Comparison of ENCODE assay signal across 18 mouse cellular contexts in genomic region chr16:43930577-43930976, GRCm38 (mm10). TPM values are rescaled to one million over a fixed set of nuclear protein-coding genes. Genes with fewer than 3 reads are reported as not detected.
A peak's percentile ranks its signal among the peaks of the same experiment; 100 is the strongest.
DNase-seq lines count a peak whose midpoint lies in the region; ATAC-seq and TF ChIP-seq lines count a peak whose summit lies in the region.
"Had no signal": no experiment of that assay in that cellular context is flagged by ENCODE, and none has a peak within 500 bp of the region (broad histone marks: within the 10 kb centered on the region; RNA-seq: fewer than 3 reads in every experiment).

No protein-coding gene starts in this region.

- no peak overlapping the region for H3K9ac ChIP-seq in lung, postnatal 0 days (replicated peaks; ENCODE audit: low read depth)
- no peak overlapping the region for H3K9ac ChIP-seq in midbrain, embryonic 16.5 days (ENCODE audit: low read depth, low read length)
- H3K9ac ChIP-seq: embryonic facial prominence, embryonic 12.5 days; forebrain, embryonic 13.5 days; forebrain, embryonic 15.5 days had no signal

- TF ChIP-seq POLR2A in bone marrow macrophage, adult 2 months (IDR thresholded peaks at IDR 0.05; ENCODE audit: borderline replicate concordance, low read depth, low read length): no peak

- H3K36me3 ChIP-seq in lung, postnatal 0 days (ENCODE audit: insufficient read depth, low read length): no peaks in the 10 kb centered on the region
- no peaks in the 10 kb centered on the region for H3K36me3 ChIP-seq in midbrain, embryonic 16.5 days (ENCODE audit: control insufficient read depth, insufficient read depth, low read length)
- H3K36me3 ChIP-seq: embryonic facial prominence, embryonic 10.5 days; embryonic facial prominence, embryonic 12.5 days; forebrain, embryonic 15.5 days had no signal

- no peaks in the 10 kb centered on the region for H3K27me3 ChIP-seq in lung, postnatal 0 days (replicated peaks; ENCODE audit: insufficient read depth, low read length)
- H3K27me3 ChIP-seq in midbrain, embryonic 16.5 days (ENCODE audit: control insufficient read depth, insufficient read depth, low read depth, low read length): no peaks in the 10 kb centered on the region
- H3K27me3 ChIP-seq: embryonic facial prominence, embryonic 12.5 days; forebrain, embryonic 13.5 days; forebrain, embryonic 15.5 days had no signal

- no peak for DNase-seq in layer of hippocampus, adult 2 months (ENCODE audit: low spot score in 2 of 2)
- DNase-seq in layer of hippocampus, adult 9-10 months (ENCODE audit: low spot score): no peak
- peak; percentile 47 for DNase-seq in lung, postnatal 0 days (ENCODE audit: low spot score)
- no peak for DNase-seq in lung, postnatal 14 days
- DNase-seq: adrenal gland, adult 2 months; adrenal gland, postnatal 10 days; adrenal gland, postnatal 25 days; cerebellum, adult 11-12 months; cerebellum, adult 2 months; cerebellum, adult 9-10 months; cerebellum, postnatal 10 days; cerebellum, postnatal 25 days had no signal

- peak; percentile 66 for ATAC-seq in lung, postnatal 0 days
- ATAC-seq in midbrain, embryonic 16.5 days: no peak
- ATAC-seq: forebrain, embryonic 13.5 days; forebrain, embryonic 15.5 days had no signal

- H3K4me1 ChIP-seq in lung, postnatal 0 days (ENCODE audit: insufficient read depth, low read depth, low read length): no peaks in the 10 kb centered on the region
- H3K4me1 ChIP-seq in bone marrow macrophage, adult 2 months (ENCODE audit: control insufficient read depth, insufficient read depth, low read length): peaks cover 9% of the 10 kb centered on the region
- H3K4me1 ChIP-seq in midbrain, embryonic 16.5 days (ENCODE audit: control insufficient read depth, insufficient read depth, low read length): no peaks in the 10 kb centered on the region
- H3K4me1 ChIP-seq: embryonic facial prominence, embryonic 10.5 days; embryonic facial prominence, embryonic 12.5 days; forebrain, embryonic 13.5 days had no signal

- TF ChIP-seq EP300 in lung, postnatal 0 days (IDR thresholded peaks at IDR 0.05): no peak

- H3K27ac ChIP-seq in layer of hippocampus, adult 2 months: peak overlapping the region; percentile 33; the same call in 1 of the 2 replicates
- H3K27ac ChIP-seq in lung, postnatal 0 days (ENCODE audit: low read length): no peak overlapping the region
- peak overlapping the region; percentile 50 for H3K27ac ChIP-seq in bone marrow macrophage, adult 2 months (ENCODE audit: insufficient read depth, low read depth, low read length)
- no peak overlapping the region for H3K27ac ChIP-seq in midbrain, embryonic 16.5 days (ENCODE audit: low read length)
- H3K27ac ChIP-seq: embryonic facial prominence, embryonic 10.5 days; embryonic facial prominence, embryonic 12.5 days; forebrain, embryonic 13.5 days; forebrain, embryonic 15.5 days had no signal

- H3K4me3 ChIP-seq in layer of hippocampus, adult 2 months: no peak overlapping the region
- no peak overlapping the region for H3K4me3 ChIP-seq in lung, postnatal 0 days (ENCODE audit: low read depth, low read length)
- no peak overlapping the region for H3K4me3 ChIP-seq in bone marrow macrophage, adult 2 months (ENCODE audit: insufficient read depth, low read length)
- H3K4me3 ChIP-seq in midbrain, embryonic 16.5 days (ENCODE audit: low read depth, low read length): no peak overlapping the region
- H3K4me3 ChIP-seq: embryonic facial prominence, embryonic 10.5 days; embryonic facial prominence, embryonic 12.5 days; forebrain, embryonic 13.5 days; forebrain, embryonic 15.5 days had no signal

- H3K9me3 ChIP-seq in lung, postnatal 0 days (ENCODE audit: low read length): no peaks in the 10 kb centered on the region
- H3K9me3 ChIP-seq in midbrain, embryonic 16.5 days (replicated peaks; ENCODE audit: control insufficient read depth, low read length, poor library complexity, severe bottlenecking): no peaks in the 10 kb centered on the region
- H3K9me3 ChIP-seq: embryonic facial prominence, embryonic 10.5 days; embryonic facial prominence, embryonic 12.5 days; forebrain, embryonic 13.5 days; forebrain, embryonic 15.5 days had no signal

- no peak overlapping the region for H3K4me2 ChIP-seq in lung, postnatal 0 days (replicated peaks; ENCODE audit: low read depth, low read length)
- H3K4me2 ChIP-seq in midbrain, embryonic 16.5 days (ENCODE audit: low read length): no peak overlapping the region
- H3K4me2 ChIP-seq: embryonic facial prominence, embryonic 12.5 days; forebrain, embryonic 13.5 days; forebrain, embryonic 15.5 days had no signal

- no peak for TF ChIP-seq CTCF in layer of hippocampus, adult 2 months (conservative IDR thresholded peaks at IDR 0.05)
- no peak for TF ChIP-seq CTCF in lung, postnatal 0 days (IDR thresholded peaks at IDR 0.05)
- no peak for TF ChIP-seq CTCF in bone marrow macrophage, adult 2 months (IDR thresholded peaks at IDR 0.05; ENCODE audit: low read depth, low read length)

RNA-seq across cellular contexts. Expression of gene Qtrt2, which starts 4.0 kb away (rescaled TPM):
- total RNA-seq in layer of hippocampus, adult 2 months (2021): 10 to 100 TPM; 38.8 to 40.7 TPM
- 9.3 and 10.1 TPM in 2 replicates for polyA plus RNA-seq in lung, postnatal 0 days (2015; fragmentation: Nextera tagmentation; extraction: Ambion mirVana)
- 7.3 and 11.9 TPM in 2 replicates for polyA plus RNA-seq in bone marrow macrophage, adult 2 months (2012; ENCODE audit: insufficient read depth, insufficient read length, missing spikeins)
- polyA plus RNA-seq in midbrain, embryonic 16.5 days (2015; fragmentation: Nextera tagmentation; extraction: Ambion mirVana): 19.0 and 19.6 TPM in 2 replicates

RNA-seq across cellular contexts. Expression of gene Ccdc191, which starts 41.0 kb away (rescaled TPM):
- total RNA-seq in layer of hippocampus, adult 2 months (2021): 1 to 10 TPM; 4.8 to 5.1 TPM
- polyA plus RNA-seq in lung, postnatal 0 days (2015; fragmentation: Nextera tagmentation; extraction: Ambion mirVana): 11.0 and 11.9 TPM in 2 replicates
- polyA plus RNA-seq in bone marrow macrophage, adult 2 months (2012; ENCODE audit: insufficient read depth, insufficient read length, missing spikeins): 7.5 and 9.5 TPM in 2 replicates
- polyA plus RNA-seq in midbrain, embryonic 16.5 days (2015; fragmentation: Nextera tagmentation; extraction: Ambion mirVana): 6.8 and 8.0 TPM in 2 replicates

RNA-seq across cellular contexts. Expression of gene Zdhhc23, which starts 49.0 kb away (rescaled TPM):
- 10 to 100 TPM; 43.4 to 49.1 TPM for total RNA-seq in layer of hippocampus, adult 2 months (2021)
- polyA plus RNA-seq in lung, postnatal 0 days (2015; fragmentation: Nextera tagmentation; extraction: Ambion mirVana): 1.1 and 1.5 TPM in 2 replicates
- polyA plus RNA-seq in bone marrow macrophage, adult 2 months (2012; ENCODE audit: insufficient read depth, insufficient read length, missing spikeins): 1.3 and 1.6 TPM in 2 replicates
- polyA plus RNA-seq in midbrain, embryonic 16.5 days (2015; fragmentation: Nextera tagmentation; extraction: Ambion mirVana): 4.9 and 5.1 TPM in 2 replicates

Comparison
In these comparisons a context has a peak if more than half of its experiments do, and no peak if none do; other contexts are left out.
1. H3K27ac ChIP-seq: peak in layer of hippocampus, adult 2 months (single experiment) and bone marrow macrophage, adult 2 months (single experiment); none in lung, postnatal 0 days (single experiment) and midbrain, embryonic 16.5 days (single experiment).